Mouse (Mus musculus) intestine, embryonic 16.5 days (tissue): Measurements from ENCODE around the gene Ddb2. TPM values are rescaled to one million over a fixed set of nuclear protein-coding genes. Genes with fewer than 3 reads are reported as not detected.
A peak's percentile ranks its signal among the peaks of the same experiment; 100 is the strongest.

ENCODE experiments used
- ATAC-seq: fragments of 200-750 bp; cut with Nextera tagmentation; 2 replicates; pipeline ENCODE4 v1.8.0; 2017; ENCODE audit warnings: moderate TSS enrichment, moderate library complexity
- H3K27ac ChIP-seq: fragments of 300-500 bp; sonication (generic); 2 replicates; pipeline ENCODE4 v1.5.1; 2014; ENCODE audit warnings: mild to moderate bottlenecking, low read length
- H3K27me3 ChIP-seq: fragments of 300-500 bp; sonication (generic); replicated peaks from 2 replicates; pipeline ENCODE4 v1.6.1; 2014; ENCODE audit warnings: low read length, control low read depth, mixed read lengths; ENCODE audit not compliant: control insufficient read depth, insufficient read depth
- H3K36me3 ChIP-seq: fragments of 300-500 bp; sonication (generic); 2 replicates; pipeline ENCODE4 v1.6.1; 2014; ENCODE audit warnings: low read length, control low read depth; ENCODE audit not compliant: control insufficient read depth, insufficient read depth
- H3K4me1 ChIP-seq: fragments of 300-500 bp; sonication (generic); 2 replicates; pipeline ENCODE4 v1.6.1; 2014; ENCODE audit warnings: low read length, control low read depth, mixed read lengths; ENCODE audit not compliant: control insufficient read depth, insufficient read depth
- H3K4me2 ChIP-seq: fragments of 300-500 bp; sonication (generic); 2 replicates; pipeline ENCODE4 v1.6.1; 2014; ENCODE audit warnings: low read depth, low read length, control low read depth
- H3K4me3 ChIP-seq: fragments of 300-500 bp; sonication (generic); 2 replicates; pipeline ENCODE4 v1.5.1; 2014; ENCODE audit warnings: mild to moderate bottlenecking, low read length
- H3K9ac ChIP-seq: fragments of 300-500 bp; sonication (generic); 2 replicates; pipeline ENCODE4 v1.6.1; 2014; ENCODE audit warnings: low read depth, low read length
- H3K9me3 ChIP-seq: fragments of 300-500 bp; sonication (generic); 2 replicates; pipeline ENCODE4 v1.6.1; 2016; ENCODE audit warnings: low read length, control low read depth; ENCODE audit not compliant: control insufficient read depth
- WGBS: fragments of 180-500 bp; shearing (Covaris S2); extraction: QIAGEN DNeasy Blood & Tissue Kit; methylation state at CpG from one replicate; pipeline ENCODE4 v1.1.7; 2014; 5-methylcytosine and 5-hydroxymethylcytosine counted together
- polyA plus RNA-seq: library from polyadenylated mRNA; unstranded; fragments of >200 nt; fragmentation: Nextera tagmentation; extraction: Ambion mirVana; gene quantifications from 2 replicates; pipeline ENCODE4 v1.2.1, GENCODE M21; 2015

Ddb2 gene
- polyA plus RNA-seq, 1 experiment from 2014 or later, result 15.2 TPM

- Histone ChIP-seq H3K4me1 (peaks cover 11% of the 10 kb centered on the region), H3K9ac (no peak overlapping the region), H3K4me2 (no peak overlapping the region), H3K9me3 (no peaks in the 10 kb centered on the region), H3K27me3 (no peaks in the 10 kb centered on the region), H3K27ac (no peak overlapping the region), H3K4me3 (no peak overlapping the region), H3K36me3 (peaks cover 24% of the 10 kb centered on the region)
- ATAC-seq, result no peak
- WGBS, result 72% methylated on average over 2 of the region's 2 CpGs
Measured at GRCm38 (mm10) chr2:91268706-91269105, 31.9 kb upstream of the Ddb2 start.

- peaks cover 19% of the 10 kb centered on the region for H3K36me3 ChIP-seq
- no peaks in the 10 kb centered on the region for H3K9me3 ChIP-seq
- no peak overlapping the region for H3K27ac ChIP-seq
- no peak overlapping the region for H3K4me2 ChIP-seq
- H3K27me3 ChIP-seq, result no peaks in the 10 kb centered on the region
- no peak for ATAC-seq
- H3K9ac ChIP-seq, result no peak overlapping the region
- WGBS, result 95% methylated on average over 3 of the region's 3 CpGs
- H3K4me3 ChIP-seq, result no peak overlapping the region
- peaks cover 11% of the 10 kb centered on the region for H3K4me1 ChIP-seq
Measured at GRCm38 (mm10) chr2:91268042-91268441, 31.3 kb upstream of the Ddb2 start.

- Histone ChIP-seq H3K36me3 (peaks cover 15% of the 10 kb centered on the region), H3K9me3 (no peaks in the 10 kb centered on the region), H3K27me3 (no peaks in the 10 kb centered on the region), H3K4me1 (peaks cover 11% of the 10 kb centered on the region), H3K4me3 (peak within 1 kb of the TSS; percentile 87), H3K4me2 (peak within 1 kb of the TSS; percentile 79), H3K27ac (peak within 1 kb of the TSS; percentile 94), H3K9ac (peak within 1 kb of the TSS; percentile 97)
- ATAC-seq, result peak; percentile 99
- under 1% methylated on average over 72 of the region's 72 CpGs for WGBS
Measured at GRCm38 (mm10) chr2:91264711-91265681, 28.2 kb upstream of the Ddb2 start, which contains the start of gene Arfgap2. Gene Arfgap2 (plus strand): TSS chr2:91264974.

GRCm38 (mm10) chr2:91263692-91264660 is 27.2 kb upstream of the Ddb2 start:
- H3K4me1 ChIP-seq, result peaks cover 11% of the 10 kb centered on the region
- ATAC-seq, result no peak
- WGBS, result 89% methylated on average over 17 of the region's 17 CpGs
- peak overlapping the region; percentile 62 for H3K9ac ChIP-seq
- peak overlapping the region; percentile 87 for H3K27ac ChIP-seq
- H3K4me2 ChIP-seq, result peak overlapping the region; percentile 69
- peaks cover 13% of the 10 kb centered on the region; the same call in 1 of the 2 replicates for H3K36me3 ChIP-seq
- H3K27me3 ChIP-seq, result no peaks in the 10 kb centered on the region
- peak overlapping the region; percentile 87 for H3K4me3 ChIP-seq
- H3K9me3 ChIP-seq, result no peaks in the 10 kb centered on the region

- Histone ChIP-seq H3K9ac (no peak overlapping the region), H3K27me3 (peaks cover 2% of the 10 kb centered on the region; the same call in 1 of the 2 replicates), H3K4me2 (no peak overlapping the region), H3K36me3 (0 out of 2 replicates have a peak, but pooled peaks cover 2% of the 10 kb centered on the region), H3K27ac (no peak overlapping the region), H3K4me1 (peaks cover 26% of the 10 kb centered on the region), H3K4me3 (no peak overlapping the region), H3K9me3 (no peaks in the 10 kb centered on the region)
- ATAC-seq, result no peak
- WGBS, result 97% methylated on average over 1 of the region's 1 CpGs
Measured at GRCm38 (mm10) chr2:91259493-91259892, 22.7 kb upstream of the Ddb2 start.

GRCm38 (mm10) chr2:91258830-91259229 is 22.0 kb upstream of the Ddb2 start:
- Histone ChIP-seq H3K9ac (no peak overlapping the region), H3K9me3 (no peaks in the 10 kb centered on the region), H3K4me1 (peaks cover 22% of the 10 kb centered on the region), H3K36me3 (0 out of 2 replicates have a peak, but pooled peaks cover 2% of the 10 kb centered on the region), H3K27me3 (peaks cover 2% of the 10 kb centered on the region; the same call in 1 of the 2 replicates), H3K4me2 (no peak overlapping the region), H3K4me3 (no peak overlapping the region), H3K27ac (no peak overlapping the region)
- no peak for ATAC-seq
- WGBS, result 47% methylated on average over 1 of the region's 1 CpGs

GRCm38 (mm10) chr2:91258054-91258453 is 21.3 kb upstream of the Ddb2 start:
- 0 out of 2 replicates have a peak, but pooled peaks cover 2% of the 10 kb centered on the region for H3K36me3 ChIP-seq
- ATAC-seq, result no peak
- peak overlapping the region; percentile 96 for H3K4me2 ChIP-seq
- peaks cover 2% of the 10 kb centered on the region; the same call in 1 of the 2 replicates for H3K27me3 ChIP-seq
- WGBS, result 55% methylated on average over 5 of the region's 5 CpGs
- peak overlapping the region; percentile 76 for H3K4me3 ChIP-seq
- peak overlapping the region; percentile 72 for H3K9ac ChIP-seq
- H3K9me3 ChIP-seq, result no peaks in the 10 kb centered on the region
- peaks cover 22% of the 10 kb centered on the region for H3K4me1 ChIP-seq
- peak overlapping the region; percentile 17; the same call in 1 of the 2 replicates for H3K27ac ChIP-seq

GRCm38 (mm10) chr2:91257126-91257980 is 20.6 kb upstream of the Ddb2 start:
- peak overlapping the region; percentile 72 for H3K9ac ChIP-seq
- WGBS, result 2% methylated on average over 22 of the region's 22 CpGs

More at GRCm38 (mm10) chr2:91257126-91257980, 20.6 kb upstream of the Ddb2 start:
- ATAC-seq, result peak; percentile 76
- H3K4me3 ChIP-seq, result peak overlapping the region; percentile 76
- peaks cover 22% of the 10 kb centered on the region for H3K4me1 ChIP-seq
- peak overlapping the region; percentile 36 for H3K27ac ChIP-seq
- H3K4me2 ChIP-seq, result peak overlapping the region; percentile 96
- H3K9me3 ChIP-seq, result no peaks in the 10 kb centered on the region
- no peaks in the 10 kb centered on the region for H3K36me3 ChIP-seq
- H3K27me3 ChIP-seq, result peaks cover 2% of the 10 kb centered on the region; the same call in 1 of the 2 replicates
